Mouse (Mus musculus) heart, embryonic 12.5 days (tissue): ENCODE measurements around the gene Gm2696. TPM values are rescaled to one million over a fixed set of nuclear protein-coding genes. Genes with fewer than 3 reads are reported as not detected.
A peak's percentile ranks its signal among the peaks of the same experiment; 100 is the strongest.
"Not testable (repeated sequence)": the region's sequence is repeated elsewhere in the genome, so short reads cannot be mapped to it uniquely, and the experiment has no call there.

Experiments
- ATAC-seq: fragments of 200-750 bp; cut with Nextera tagmentation; 2 replicates; pipeline ENCODE4 v1.8.0; 2017; ENCODE audit warnings: moderate TSS enrichment, moderate library complexity; ENCODE audit not compliant: insufficient number of reproducible peaks, low FRiP score
- H3K27ac ChIP-seq: fragments of 300-500 bp; sonication (generic); 2 replicates; pipeline ENCODE4 v1.5.1; 2016; ENCODE audit warnings: mild to moderate bottlenecking, moderate library complexity; ENCODE audit not compliant: poor library complexity, severe bottlenecking
- H3K27me3 ChIP-seq: fragments of 300-500 bp; sonication (generic); replicated peaks from 2 replicates; pipeline ENCODE4 v1.6.1; 2016; ENCODE audit warnings: mild to moderate bottlenecking, moderate library complexity
- H3K36me3 ChIP-seq: fragments of 300-500 bp; sonication (generic); 2 replicates; pipeline ENCODE4 v1.6.1; 2016; ENCODE audit warnings: mild to moderate bottlenecking, moderate library complexity
- H3K4me1 ChIP-seq: fragments of 300-500 bp; sonication (generic); replicated peaks from 2 replicates; pipeline ENCODE4 v1.6.1; 2016; ENCODE audit warnings: mild to moderate bottlenecking
- H3K4me2 ChIP-seq: fragments of 300-500 bp; sonication (generic); 2 replicates; pipeline ENCODE4 v1.6.1; 2016; ENCODE audit warnings: mild to moderate bottlenecking, moderate library complexity
- H3K4me3 ChIP-seq: fragments of 300-500 bp; sonication (generic); 2 replicates; pipeline ENCODE4 v1.5.1; 2016; ENCODE audit warnings: mild to moderate bottlenecking
- H3K9ac ChIP-seq: fragments of 300-500 bp; sonication (generic); 2 replicates; pipeline ENCODE4 v1.6.1; 2016; ENCODE audit warnings: mild to moderate bottlenecking, moderate library complexity
- H3K9me3 ChIP-seq: fragments of 300-500 bp; sonication (generic); replicated peaks from 2 replicates; pipeline ENCODE4 v1.6.1; 2016; ENCODE audit warnings: mild to moderate bottlenecking, moderate library complexity
- WGBS: fragments of 180-500 bp; shearing (Covaris S2); methylation state at CpG from one replicate; pipeline ENCODE4 v1.1.7; 2016; 5-methylcytosine and 5-hydroxymethylcytosine counted together
- polyA plus RNA-seq: library from polyadenylated mRNA; unstranded; fragments of >200 nt; fragmentation: Nextera tagmentation; extraction: Ambion mirVana; gene quantifications from 2 replicates; pipeline ENCODE4 v1.2.1, GENCODE M21; 2016

Gene Gm2696
- not detected in 2 replicates for polyA plus RNA-seq

DNA sequence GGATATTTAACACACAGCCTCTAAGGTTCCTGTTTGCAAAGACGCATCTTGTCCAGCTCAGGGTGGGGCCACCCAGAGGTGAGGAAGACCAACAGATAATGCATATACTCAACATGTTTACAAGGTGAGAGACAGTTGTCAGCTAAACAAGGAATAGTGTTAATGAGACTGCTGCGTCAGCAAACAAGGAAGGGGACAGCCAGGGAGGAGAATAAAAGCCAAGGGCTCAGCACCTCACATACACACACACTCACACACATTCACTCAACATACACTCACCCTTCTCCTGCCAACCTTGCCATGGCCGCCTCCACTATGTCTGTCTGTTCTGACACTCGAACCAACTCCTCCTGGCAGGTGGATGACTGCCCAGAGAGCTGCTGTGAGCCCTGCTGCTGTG is at the start of gene Gm2696:
TSS of gene Gm2696 (plus strand) at position 301 of the 400 bp plus-strand sequence.
- Histone ChIP-seq H3K9ac (no peak within 1 kb of the TSS), H3K36me3 (no peaks in the 10 kb centered on the region), H3K9me3 (peaks cover 6% of the 10 kb centered on the region; the same call in 1 of the 2 replicates), H3K27me3 (0 out of 2 replicates have a peak, but pooled peaks cover 7% of the 10 kb centered on the region), H3K27ac (no peak within 1 kb of the TSS), H3K4me3 (no peak within 1 kb of the TSS), H3K4me2 (no peak within 1 kb of the TSS), H3K4me1 (no peaks in the 10 kb centered on the region)
- 35% methylated on average over 4 of the region's 4 CpGs for WGBS
- ATAC-seq: no peak

GRCm38 (mm10) chr10:77769727-77770126 is 44.8 kb upstream of the Gm2696 start:
- Histone ChIP-seq H3K27me3 (no peaks in the 10 kb centered on the region), H3K9me3 (0 out of 2 replicates have a peak, but pooled peaks cover 3% of the 10 kb centered on the region), H3K9ac (no peak overlapping the region), H3K36me3 (no peaks in the 10 kb centered on the region), H3K27ac (no peak overlapping the region), H3K4me2 (no peak overlapping the region), H3K4me1 (0 out of 2 replicates have a peak, but pooled peaks cover 6% of the 10 kb centered on the region), H3K4me3 (no peak overlapping the region)
- ATAC-seq: peak; percentile 22; the same call in 1 of the 2 replicates
- WGBS: 82% methylated on average over 1 of the region's 1 CpGs

DNA sequence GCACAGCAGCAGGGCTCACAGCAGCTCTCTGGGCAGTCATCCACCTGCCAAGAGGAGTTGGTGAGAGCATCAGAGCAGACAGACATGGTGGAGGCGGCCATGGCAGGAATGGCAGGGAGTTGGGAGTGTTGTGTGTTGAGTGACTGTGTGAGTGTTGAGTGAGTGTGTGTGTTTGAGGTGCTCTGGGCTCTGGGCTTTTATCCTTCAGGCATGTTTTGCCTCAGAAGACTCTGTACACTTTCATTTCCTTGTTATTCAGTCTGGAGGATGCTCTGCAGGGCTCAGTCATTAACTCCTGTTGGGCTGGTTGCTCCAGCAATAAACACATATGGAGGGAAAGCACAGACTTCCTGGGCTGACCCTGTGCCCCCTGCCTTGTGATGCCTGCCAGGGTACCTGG is 43.3 kb upstream of the Gm2696 start, which contains the start of gene Gm3238:
TSS of gene Gm3238 (minus strand) at position 101 of the 400 bp plus-strand sequence.
- not testable (repeated sequence) for H3K4me3 ChIP-seq, H3K27ac ChIP-seq, H3K9me3 ChIP-seq, ATAC-seq, H3K36me3 ChIP-seq, H3K27me3 ChIP-seq, H3K4me1 ChIP-seq, H3K9ac ChIP-seq, H3K4me2 ChIP-seq
- 40% methylated on average over 1 of the region's 1 CpGs for WGBS

DNA sequence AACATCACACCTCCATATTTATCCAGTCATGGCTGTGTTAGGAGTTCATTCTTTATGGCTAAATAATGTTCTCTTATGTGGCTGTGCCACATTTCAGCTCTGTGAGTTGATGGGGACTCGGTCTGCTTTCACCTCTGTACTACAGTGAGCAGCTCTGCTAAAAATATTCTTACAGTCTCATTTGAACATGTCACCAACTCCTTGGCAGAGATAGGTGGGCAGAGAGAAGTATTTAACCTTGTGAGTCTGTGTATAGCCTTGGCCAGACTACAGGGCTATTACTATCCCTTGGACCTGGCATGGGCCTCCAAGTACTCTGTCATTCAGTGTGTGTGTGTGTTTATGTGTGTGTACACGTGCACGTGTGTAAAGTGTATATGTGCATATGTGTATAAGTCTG is 42.3 kb upstream of the Gm2696 start:
- ATAC-seq, H3K9ac ChIP-seq, H3K4me3 ChIP-seq, H3K4me1 ChIP-seq, H3K36me3 ChIP-seq, H3K9me3 ChIP-seq, H3K27me3 ChIP-seq, H3K4me2 ChIP-seq, H3K27ac ChIP-seq: not testable (repeated sequence)
- 87% methylated on average over 3 of the region's 3 CpGs for WGBS

GRCm38 (mm10) chr10:77776844-77777243 is 37.6 kb upstream of the Gm2696 start, which contains the start of gene Gm7138:
Gm7138 (minus strand) TSS chr10:77776944.
- H3K9me3 ChIP-seq, ATAC-seq, H3K27ac ChIP-seq, H3K9ac ChIP-seq, H3K27me3 ChIP-seq, H3K4me3 ChIP-seq, H3K4me2 ChIP-seq, H3K4me1 ChIP-seq, H3K36me3 ChIP-seq: not testable (repeated sequence)
- 33% methylated on average over 1 of the region's 1 CpGs for WGBS

DNA sequence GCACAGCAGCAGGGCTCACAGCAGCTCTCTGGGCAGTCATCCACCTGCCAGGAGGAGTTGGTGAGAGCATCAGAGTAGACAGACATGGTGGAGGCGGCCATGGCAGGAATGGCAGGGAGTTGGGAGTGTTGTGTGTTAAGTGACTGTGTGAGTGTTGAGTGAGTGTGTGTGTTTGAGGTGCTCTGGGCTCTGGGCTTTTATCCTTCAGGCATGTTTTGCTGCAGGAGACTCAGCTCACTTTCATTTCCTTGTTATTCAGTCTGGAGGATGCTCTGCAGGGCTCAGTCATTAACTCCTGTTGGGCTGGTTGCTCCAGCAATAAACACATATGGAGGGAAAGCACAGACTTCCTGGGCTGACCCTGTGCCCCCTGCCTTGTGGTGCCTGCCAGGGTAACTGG is 32.0 kb upstream of the Gm2696 start, which contains the start of gene Gm3250:
TSS of gene Gm3250 (minus strand) at position 101 of the 400 bp plus-strand sequence.
- not testable (repeated sequence) for ATAC-seq, H3K4me2 ChIP-seq, H3K4me3 ChIP-seq, H3K27ac ChIP-seq, H3K27me3 ChIP-seq, H3K9ac ChIP-seq, H3K36me3 ChIP-seq, H3K4me1 ChIP-seq, H3K9me3 ChIP-seq
- WGBS: 10% methylated on average over 1 of the region's 1 CpGs

DNA sequence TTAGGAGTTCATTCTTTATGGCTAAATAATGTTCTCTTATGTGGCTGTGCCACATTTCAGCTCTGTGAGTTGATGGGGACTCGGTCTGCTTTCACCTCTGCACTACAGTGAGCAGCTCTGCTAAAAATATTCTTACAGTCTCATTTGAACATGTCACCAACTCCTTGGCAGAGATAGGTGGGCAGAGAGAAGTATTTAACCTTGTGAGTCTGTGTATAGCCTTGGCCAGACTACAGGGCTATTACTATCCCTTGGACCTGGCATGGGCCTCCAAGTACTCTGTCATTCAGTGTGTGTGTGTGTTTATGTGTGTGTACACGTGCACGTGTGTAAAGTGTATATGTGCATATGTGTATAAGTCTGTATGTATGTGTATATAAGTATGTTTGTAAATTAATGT is 31.1 kb upstream of the Gm2696 start:
- not testable (repeated sequence) for H3K36me3 ChIP-seq, H3K4me3 ChIP-seq, H3K27ac ChIP-seq, H3K4me1 ChIP-seq, H3K27me3 ChIP-seq, H3K9ac ChIP-seq, H3K4me2 ChIP-seq, H3K9me3 ChIP-seq, ATAC-seq
- 56% methylated on average over 3 of the region's 3 CpGs for WGBS

DNA sequence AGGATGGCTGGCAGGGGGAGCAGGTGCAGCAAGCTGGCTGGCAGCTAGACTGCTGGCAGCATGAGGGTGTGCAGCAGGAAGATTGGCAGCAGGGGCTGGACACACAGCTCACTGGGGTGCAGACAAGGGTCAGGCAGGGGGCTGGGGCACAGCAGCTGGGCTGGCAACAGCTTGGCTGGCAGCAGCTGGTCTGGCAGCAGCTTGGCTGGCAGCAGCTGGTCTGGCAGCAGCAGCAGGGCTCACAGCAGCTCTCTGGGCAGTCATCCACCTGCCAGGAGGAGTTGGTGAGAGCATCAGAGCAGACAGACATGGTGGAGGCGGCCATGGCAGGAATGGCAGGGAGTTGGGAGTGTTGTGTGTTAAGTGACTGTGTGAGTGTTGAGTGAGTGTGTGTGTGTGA is 26.6 kb upstream of the Gm2696 start, which contains the start of gene Gm7137:
TSS of gene Gm7137 (minus strand) at position 325 of the 400 bp plus-strand sequence.
- not testable (repeated sequence) for H3K4me1 ChIP-seq, ATAC-seq, H3K27me3 ChIP-seq, H3K9ac ChIP-seq, H3K36me3 ChIP-seq, H3K27ac ChIP-seq, H3K9me3 ChIP-seq, H3K4me3 ChIP-seq, H3K4me2 ChIP-seq
- 75% methylated on average over 1 of the region's 1 CpGs for WGBS

DNA sequence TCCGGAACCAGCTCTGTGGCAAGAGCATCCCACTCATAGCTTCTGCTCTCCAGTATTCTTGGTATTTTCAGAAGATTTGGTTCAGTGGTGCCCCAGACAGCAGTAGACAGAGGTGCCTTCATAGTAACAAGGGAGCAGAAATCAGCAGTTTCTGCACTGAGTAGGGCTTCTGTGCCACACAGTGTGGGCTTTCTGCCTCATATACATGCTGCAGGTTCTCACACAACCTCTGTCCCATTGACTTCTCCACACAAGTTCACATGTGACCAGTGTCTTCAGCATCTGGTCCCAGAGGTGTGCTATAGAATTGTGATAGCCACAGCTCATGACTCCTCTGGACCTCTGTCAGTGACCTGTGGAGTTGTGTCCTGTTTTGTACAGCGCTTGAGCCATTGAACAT is 25.9 kb upstream of the Gm2696 start:
- 0 out of 2 replicates have a peak, but pooled peaks cover 2% of the 10 kb centered on the region for H3K4me1 ChIP-seq
- WGBS: 70% methylated on average over 2 of the region's 2 CpGs
- ATAC-seq: no peak

DNA sequence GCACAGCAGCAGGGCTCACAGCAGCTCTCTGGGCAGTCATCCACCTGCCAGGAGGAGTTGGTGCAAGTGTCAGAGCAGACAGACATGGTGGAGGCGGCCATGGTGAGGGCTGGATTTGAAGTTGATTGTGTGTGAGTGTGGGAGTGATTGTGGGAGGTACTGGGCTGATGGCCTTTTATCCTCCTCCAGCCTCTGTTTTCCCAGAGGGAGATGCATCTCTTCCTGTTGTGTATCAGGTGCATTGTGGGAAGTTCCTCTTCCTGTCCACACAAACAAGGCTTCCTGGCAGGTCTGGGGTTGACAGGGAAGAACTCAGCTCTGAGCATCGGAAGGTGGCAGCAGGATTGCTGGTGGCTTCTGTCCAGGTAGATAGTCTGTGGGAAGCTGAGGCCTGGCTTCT is 19.5 kb upstream of the Gm2696 start, which contains the start of gene Gm9639:
TSS of gene Gm9639 (minus strand) at position 101 of the 400 bp plus-strand sequence.
- Histone ChIP-seq H3K9me3 (no peaks in the 10 kb centered on the region), H3K27ac (no peak within 1 kb of the TSS), H3K4me3 (no peak within 1 kb of the TSS), H3K4me2 (no peak within 1 kb of the TSS), H3K36me3 (no peaks in the 10 kb centered on the region), H3K4me1 (peaks cover 22% of the 10 kb centered on the region), H3K9ac (no peak within 1 kb of the TSS), H3K27me3 (no peaks in the 10 kb centered on the region)
- 67% methylated on average over 2 of the region's 2 CpGs for WGBS
- ATAC-seq: no peak

More for the DNA sequence above, 25.9 kb upstream of the Gm2696 start:
- Histone ChIP-seq H3K36me3 (no peaks in the 10 kb centered on the region), H3K9me3 (no peaks in the 10 kb centered on the region), H3K9ac (no peak overlapping the region), H3K4me3 (no peak overlapping the region), H3K27ac (no peak overlapping the region), H3K4me2 (no peak overlapping the region), H3K27me3 (no peaks in the 10 kb centered on the region)

- Histone ChIP-seq H3K4me2 (no peak overlapping the region), H3K4me1 (peaks cover 22% of the 10 kb centered on the region), H3K4me3 (no peak overlapping the region), H3K9ac (no peak overlapping the region), H3K27ac (no peak overlapping the region), H3K36me3 (no peaks in the 10 kb centered on the region), H3K9me3 (no peaks in the 10 kb centered on the region), H3K27me3 (no peaks in the 10 kb centered on the region)
- 0 out of 2 replicates have a peak, but pooled peaks have one; percentile 51 for ATAC-seq
- WGBS: 3% methylated on average over 3 of the region's 3 CpGs
Measured at GRCm38 (mm10) chr10:77797677-77798076, 16.8 kb upstream of the Gm2696 start.
